Mouse (Mus musculus) stomach, embryonic 15.5 days (tissue): ENCODE measurements around the gene Zfp579. TPM values are rescaled to one million over a fixed set of nuclear protein-coding genes. Genes with fewer than 3 reads are reported as not detected.

Source experiments
- ATAC-seq: fragments of 200-750 bp; cut with Nextera tagmentation; 2 replicates; pipeline ENCODE4 v1.8.0; 2017; ENCODE audit warnings: low read depth, moderate number of reproducible peaks, moderate TSS enrichment; ENCODE audit not compliant: insufficient read depth, low FRiP score
- H3K27ac ChIP-seq: fragments of 300-500 bp; sonication (generic); 2 replicates; pipeline ENCODE4 v1.5.1; 2015; ENCODE audit warnings: mild to moderate bottlenecking, inconsistent platforms
- H3K27me3 ChIP-seq: fragments of 300-500 bp; sonication (generic); replicated peaks from 2 replicates; pipeline ENCODE4 v1.6.1; 2015; ENCODE audit warnings: inconsistent platforms
- H3K36me3 ChIP-seq: fragments of 300-500 bp; sonication (generic); 2 replicates; pipeline ENCODE4 v1.6.1; 2015; ENCODE audit warnings: inconsistent platforms
- H3K4me1 ChIP-seq: fragments of 300-500 bp; sonication (generic); 2 replicates; pipeline ENCODE4 v1.6.1; 2015; ENCODE audit warnings: inconsistent platforms
- H3K4me2 ChIP-seq: fragments of 300-500 bp; sonication (generic); 2 replicates; pipeline ENCODE4 v1.6.1; 2015; ENCODE audit warnings: mild to moderate bottlenecking, inconsistent platforms
- H3K4me3 ChIP-seq: fragments of 300-500 bp; sonication (generic); replicated peaks from 2 replicates; pipeline ENCODE4 v1.5.1; 2015; ENCODE audit warnings: inconsistent platforms
- H3K9ac ChIP-seq: fragments of 300-500 bp; sonication (generic); 2 replicates; pipeline ENCODE4 v1.6.1; 2015; ENCODE audit warnings: inconsistent platforms
- H3K9me3 ChIP-seq: fragments of 300-500 bp; sonication (generic); 2 replicates; pipeline ENCODE4 v1.6.1; 2016; ENCODE audit warnings: inconsistent platforms
- WGBS: fragments of 180-500 bp; shearing (Covaris S2); methylation state at CpG from one replicate; pipeline ENCODE4 v1.1.7; 2015; 5-methylcytosine and 5-hydroxymethylcytosine counted together
- polyA plus RNA-seq: library from polyadenylated mRNA; unstranded; fragments of >200 nt; fragmentation: Nextera tagmentation; extraction: Ambion mirVana; gene quantifications from 2 replicates; pipeline ENCODE4 v1.2.1, GENCODE M21; 2015

The Zfp579 gene
- polyA plus RNA-seq, 1 experiment from 2014 or later, result 32.2 TPM

- ATAC-seq, result no peak
- H3K4me3 ChIP-seq, result no peak overlapping the region
- WGBS, result 93% methylated on average over 7 of the region's 7 CpGs
- H3K4me2 ChIP-seq, result no peak overlapping the region
- no peak overlapping the region for H3K9ac ChIP-seq
- H3K27ac ChIP-seq, result no peak overlapping the region
- no peaks in the 10 kb centered on the region for H3K27me3 ChIP-seq
- no peaks in the 10 kb centered on the region for H3K9me3 ChIP-seq
- no peaks in the 10 kb centered on the region for H3K36me3 ChIP-seq
- no peaks in the 10 kb centered on the region for H3K4me1 ChIP-seq
Measured at GRCm38 (mm10) chr7:4976832-4977231, 19.1 kb downstream of the Zfp579 start.

GRCm38 (mm10) chr7:4975455-4975854 lies 20.5 kb downstream of the Zfp579 start:
- Histone ChIP-seq H3K9me3 (no peaks in the 10 kb centered on the region), H3K4me2 (no peak overlapping the region), H3K36me3 (no peaks in the 10 kb centered on the region), H3K4me3 (no peak overlapping the region), H3K4me1 (no peaks in the 10 kb centered on the region), H3K27me3 (no peaks in the 10 kb centered on the region), H3K27ac (no peak overlapping the region), H3K9ac (no peak overlapping the region)
- no peak for ATAC-seq
- 34% methylated on average over 4 of the region's 4 CpGs for WGBS

GRCm38 (mm10) chr7:4972321-4973047 lies 23.5 kb downstream of the Zfp579 start:
- no peaks in the 10 kb centered on the region for H3K9me3 ChIP-seq
- 58% methylated on average over 18 of the region's 18 CpGs for WGBS
- H3K4me2 ChIP-seq, result no peak overlapping the region
- no peaks in the 10 kb centered on the region for H3K4me1 ChIP-seq
- no peak overlapping the region for H3K4me3 ChIP-seq
- H3K27ac ChIP-seq, result no peak overlapping the region
- no peaks in the 10 kb centered on the region for H3K27me3 ChIP-seq
- H3K36me3 ChIP-seq, result no peaks in the 10 kb centered on the region
- no peak for ATAC-seq
- H3K9ac ChIP-seq, result no peak overlapping the region

GRCm38 (mm10) chr7:4971710-4972109 lies 24.2 kb downstream of the Zfp579 start:
- no peaks in the 10 kb centered on the region for H3K4me1 ChIP-seq
- H3K4me2 ChIP-seq, result no peak overlapping the region
- H3K9ac ChIP-seq, result no peak overlapping the region
- no peaks in the 10 kb centered on the region for H3K9me3 ChIP-seq
- H3K27ac ChIP-seq, result no peak overlapping the region
- no peaks in the 10 kb centered on the region for H3K27me3 ChIP-seq
- no peak overlapping the region for H3K4me3 ChIP-seq
- no peaks in the 10 kb centered on the region for H3K36me3 ChIP-seq
- WGBS, result 25% methylated on average over 7 of the region's 7 CpGs
- ATAC-seq, result no peak

GRCm38 (mm10) chr7:4971068-4971467 lies 24.9 kb downstream of the Zfp579 start, which contains the start of gene Sbk3:
TSS of gene Sbk3 (minus strand) at chr7:4971168.
- H3K27me3 ChIP-seq, result no peaks in the 10 kb centered on the region
- no peaks in the 10 kb centered on the region for H3K4me1 ChIP-seq
- H3K36me3 ChIP-seq, result no peaks in the 10 kb centered on the region
- H3K9ac ChIP-seq, result no peak within 1 kb of the TSS
- no peak within 1 kb of the TSS for H3K4me2 ChIP-seq
- no peak within 1 kb of the TSS for H3K4me3 ChIP-seq
- no peak for ATAC-seq
- 36% methylated on average over 6 of the region's 6 CpGs for WGBS
- no peak within 1 kb of the TSS for H3K27ac ChIP-seq
- H3K9me3 ChIP-seq, result no peaks in the 10 kb centered on the region

- WGBS, result 82% methylated on average over 5 of the region's 5 CpGs
- ATAC-seq, result no peak
- no peaks in the 10 kb centered on the region for H3K27me3 ChIP-seq
- no peak overlapping the region for H3K4me2 ChIP-seq
- no peaks in the 10 kb centered on the region for H3K4me1 ChIP-seq
- no peaks in the 10 kb centered on the region for H3K9me3 ChIP-seq
- H3K9ac ChIP-seq, result no peak overlapping the region
- no peaks in the 10 kb centered on the region for H3K36me3 ChIP-seq
- H3K27ac ChIP-seq, result no peak overlapping the region
- H3K4me3 ChIP-seq, result no peak overlapping the region
Measured at GRCm38 (mm10) chr7:4964988-4965387, 31.0 kb downstream of the Zfp579 start.

- ATAC-seq, result peak; percentile 73
- Histone ChIP-seq H3K4me2 (peak within 1 kb of the TSS; percentile 34), H3K27me3 (no peaks in the 10 kb centered on the region), H3K36me3 (no peaks in the 10 kb centered on the region), H3K27ac (no peak within 1 kb of the TSS), H3K4me1 (no peaks in the 10 kb centered on the region), H3K4me3 (no peak within 1 kb of the TSS; the same call in 1 of the 2 replicates), H3K9me3 (no peaks in the 10 kb centered on the region), H3K9ac (no peak within 1 kb of the TSS)
- 4% methylated on average over 10 of the region's 10 CpGs for WGBS
Measured at GRCm38 (mm10) chr7:4964272-4964671, 31.7 kb downstream of the Zfp579 start, which contains the start of gene Sbk2. TSS of gene Sbk2 (minus strand) at chr7:4964406.

- Histone ChIP-seq H3K4me2 (no peak overlapping the region), H3K27ac (no peak overlapping the region), H3K9me3 (no peaks in the 10 kb centered on the region), H3K27me3 (no peaks in the 10 kb centered on the region), H3K4me3 (no peak overlapping the region), H3K36me3 (no peaks in the 10 kb centered on the region), H3K9ac (no peak overlapping the region), H3K4me1 (no peaks in the 10 kb centered on the region)
- ATAC-seq, result no peak
- 63% methylated on average over 5 of the region's 5 CpGs for WGBS
Measured at GRCm38 (mm10) chr7:4963527-4963926, 32.4 kb downstream of the Zfp579 start.

GRCm38 (mm10) chr7:4957361-4957760 lies 38.6 kb downstream of the Zfp579 start:
- 0 out of 2 replicates have a peak, but pooled peaks have one; percentile 14 for ATAC-seq

GRCm38 (mm10) chr7:4953815-4954445 lies 42.0 kb downstream of the Zfp579 start:
- no peak overlapping the region for H3K27ac ChIP-seq
- H3K4me2 ChIP-seq, result no peak overlapping the region
- H3K9me3 ChIP-seq, result no peaks in the 10 kb centered on the region
- no peak for ATAC-seq
- H3K9ac ChIP-seq, result no peak overlapping the region
- WGBS, result 24% methylated on average over 10 of the region's 10 CpGs
- H3K27me3 ChIP-seq, result no peaks in the 10 kb centered on the region
- H3K36me3 ChIP-seq, result no peaks in the 10 kb centered on the region
- H3K4me3 ChIP-seq, result no peak overlapping the region
- no peaks in the 10 kb centered on the region for H3K4me1 ChIP-seq

More at GRCm38 (mm10) chr7:4957361-4957760, 38.6 kb downstream of the Zfp579 start:
- 77% methylated on average over 10 of the region's 10 CpGs for WGBS
- Histone ChIP-seq H3K27ac (no peak overlapping the region), H3K27me3 (no peaks in the 10 kb centered on the region), H3K9me3 (no peaks in the 10 kb centered on the region), H3K36me3 (no peaks in the 10 kb centered on the region), H3K9ac (no peak overlapping the region), H3K4me3 (no peak overlapping the region), H3K4me2 (no peak overlapping the region), H3K4me1 (no peaks in the 10 kb centered on the region)

- Histone ChIP-seq H3K4me1 (0 out of 2 replicates have a peak, but pooled peaks cover 2% of the 10 kb centered on the region), H3K9me3 (no peaks in the 10 kb centered on the region), H3K27me3 (no peaks in the 10 kb centered on the region), H3K4me2 (no peak overlapping the region), H3K4me3 (no peak overlapping the region), H3K36me3 (no peaks in the 10 kb centered on the region), H3K27ac (no peak overlapping the region), H3K9ac (no peak overlapping the region)
- ATAC-seq, result no peak
- 77% methylated on average over 19 of the region's 19 CpGs for WGBS
Measured at GRCm38 (mm10) chr7:4950561-4951342, 45.2 kb downstream of the Zfp579 start.

GRCm38 (mm10) chr7:4948386-4948785 lies 47.6 kb downstream of the Zfp579 start:
- no peak overlapping the region for H3K4me2 ChIP-seq
- ATAC-seq, result no peak

More at GRCm38 (mm10) chr7:4948386-4948785, 47.6 kb downstream of the Zfp579 start:
- Histone ChIP-seq H3K4me3 (no peak overlapping the region), H3K27me3 (no peaks in the 10 kb centered on the region), H3K36me3 (no peaks in the 10 kb centered on the region), H3K9me3 (no peaks in the 10 kb centered on the region), H3K9ac (no peak overlapping the region), H3K27ac (no peak overlapping the region), H3K4me1 (0 out of 2 replicates have a peak, but pooled peaks cover 4% of the 10 kb centered on the region)
- 36% methylated on average over 6 of the region's 6 CpGs for WGBS
